Mouse (Mus musculus) thymus, postnatal 0 days (tissue): ENCODE results near the gene Fam151b. TPM values are rescaled to one million over a fixed set of nuclear protein-coding genes. Genes with fewer than 3 reads are reported as not detected.

Experiments used
- DNase-seq: peaks from one replicate; pipeline ENCODE4 v3.0.0-alpha.2; 2015; ENCODE audit warnings: low spot score
- polyA plus RNA-seq: library from polyadenylated mRNA; unstranded; fragments of >200 nt; fragmentation: Nextera tagmentation; extraction: Ambion mirVana; gene quantifications from 2 replicates; pipeline ENCODE4 v1.2.1, GENCODE M21; 2015

Fam151b gene
- polyA plus RNA-seq, 1 experiment from 2014 or later = 0.46 TPM

GRCm38 (mm10) chr13:92423711-92424110, 60.1 kb downstream of the Fam151b start:
- DNase-seq = no peak

- DNase-seq = no peak
Measured at GRCm38 (mm10) chr13:92419630-92420029, 64.2 kb downstream of the Fam151b start.

GRCm38 (mm10) chr13:92410486-92410885, 73.3 kb downstream of the Fam151b start:
- DNase-seq = no peak

GRCm38 (mm10) chr13:92403496-92403895, 80.3 kb downstream of the Fam151b start:
- no peak for DNase-seq

GRCm38 (mm10) chr13:92402063-92402462, 81.8 kb downstream of the Fam151b start:
- DNase-seq = no peak

Other genes with a start within 250 kb of the Fam151b start
- gene Gm20379, start 178.0 kb downstream of the Fam151b start, polyA plus RNA-seq = 0.45 and 1.3 TPM in 2 replicates
- 15.9 and 16.4 TPM in 2 replicates for gene Dhfr, start 129.3 kb downstream of the Fam151b start, polyA plus RNA-seq
- 28.1 and 29.1 TPM in 2 replicates for gene Msh3, start 129.0 kb downstream of the Fam151b start, polyA plus RNA-seq
- 0.04 TPM in 1 of 2 replicates, not detected in the other for gene Ankrd34b, start 58.1 kb downstream of the Fam151b start, polyA plus RNA-seq
- 4.7 and 5.3 TPM in 2 replicates for gene Zfyve16, start 46.9 kb upstream of the Fam151b start, polyA plus RNA-seq
- gene Spz1, start 92.2 kb upstream of the Fam151b start, polyA plus RNA-seq = not detected in 2 replicates
- 27.0 and 32.2 TPM in 2 replicates for gene Serinc5, start 127.1 kb upstream of the Fam151b start, polyA plus RNA-seq